Mouse (Mus musculus): ENCODE measurements at regions not wholly inside any gene's neighbourhood (a gene's known extent, or its start where the extent isn't known, plus 50 kb on each side); places are given as distances from the start of the nearest gene placed in this dataset.

DNA sequence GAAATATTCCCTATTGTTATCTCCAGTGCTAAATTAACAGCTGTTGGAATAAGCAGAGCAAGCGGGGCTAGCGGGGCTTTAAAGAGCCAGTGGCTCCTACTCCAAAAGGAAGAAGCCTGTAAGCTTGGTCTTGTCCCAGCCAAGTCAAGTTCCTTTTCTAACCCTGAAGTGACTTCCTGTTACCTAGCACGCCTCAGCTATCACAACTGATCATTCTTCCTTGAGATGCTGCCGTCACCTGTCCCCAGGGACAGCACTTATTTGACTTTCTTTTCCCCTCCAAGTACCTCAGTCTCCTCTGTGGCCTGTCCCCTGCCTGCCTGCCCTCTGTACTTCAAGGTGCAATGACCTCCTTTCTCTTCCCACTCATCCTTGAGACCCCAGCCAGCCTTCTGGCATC lies 57.4 kb upstream of the Cpeb4 start:
- TF ChIP-seq EP300 (IDR thresholded peaks at IDR 0.05; ENCODE audit: low read length): peak; percentile 56
- TF ChIP-seq RAD21 (IDR thresholded peaks at IDR 0.05; ENCODE audit: low read depth, low read length): peak; percentile 1
- TF ChIP-seq SIN3A (IDR thresholded peaks at IDR 0.05; ENCODE audit: low read length): no peak

Data from CH12.LX (cell line).